Mouse (Mus musculus) heart, postnatal 14 days (tissue): ENCODE data around the gene St6galnac4. TPM values are rescaled to one million over a fixed set of nuclear protein-coding genes. Genes with fewer than 3 reads are reported as not detected.

ENCODE experiments used
- DNase-seq, 2 experiments: peaks; one replicate each; pipeline ENCODE4 v3.0.0; 2021 to 2022
- intact Hi-C: fragments of 180-260 bp; cut with DNase I; formaldehyde crosslinking; loops from one replicate; pipeline ENCODE4 v1.15.1; 2025
- total RNA-seq, 2 experiments: library from RNA; stranded (reverse); gene quantifications; 2 replicates each; pipeline ENCODE4 v1.2.3; 2021

St6galnac4 gene
- total RNA-seq, 2 experiments from 2014 or later, result 22.8 to 23.6 TPM

- peak; percentile 68 to 75 for DNase-seq
- intact Hi-C loops, result no loop called here
Observed at GRCm38 (mm10) chr2:32642813-32643212, 55.9 kb downstream of the St6galnac4 start.

- no peak for DNase-seq
- intact Hi-C loops, result no loop called here
Observed at GRCm38 (mm10) chr2:32644083-32644482, 57.2 kb downstream of the St6galnac4 start.

GRCm38 (mm10) chr2:32644799-32645475 lies 58.0 kb downstream of the St6galnac4 start:
- intact Hi-C loops, result no loop called here
- no peak for DNase-seq

- DNase-seq, result no peak
- intact Hi-C loops, result no loop called here
Observed at GRCm38 (mm10) chr2:32645647-32646046, 58.8 kb downstream of the St6galnac4 start.

- intact Hi-C loops, result no loop called here
Observed at GRCm38 (mm10) chr2:32646379-32647056, 59.6 kb downstream of the St6galnac4 start, which contains the start of gene Eng. Eng (plus strand) TSS chr2:32646595.

GRCm38 (mm10) chr2:32647366-32647765 lies 60.5 kb downstream of the St6galnac4 start:
- intact Hi-C loops, result no loop called here
- no peak for DNase-seq

More at GRCm38 (mm10) chr2:32646379-32647056, 59.6 kb downstream of the St6galnac4 start, which contains the start of gene Eng:
- peak; percentile 85 to 88 for DNase-seq

Other genes with a start within 250 kb of the St6galnac4 start
- 10 to 100 TPM; 32.2 to 36.5 TPM for gene Ciz1, start 234.8 kb upstream of the St6galnac4 start, total RNA-seq
- 1 to 10 TPM; 9.1 TPM for gene Dnm1, start 233.8 kb upstream of the St6galnac4 start, total RNA-seq
- 10 to 100 TPM; 45.3 to 48.2 TPM for gene 1110008P14Rik, start 205.2 kb upstream of the St6galnac4 start, total RNA-seq
- gene Lcn2, start 198.8 kb upstream of the St6galnac4 start, total RNA-seq, result 1 to 10 TPM; 3.8 to 6.5 TPM
- gene Ptges2, start 191.2 kb upstream of the St6galnac4 start, total RNA-seq, result 10 to 100 TPM; 65.0 to 75.7 TPM
- gene Naif1, start 136.6 kb upstream of the St6galnac4 start, total RNA-seq, result 1 to 10 TPM; 3.1 to 3.4 TPM
- 10 to 100 TPM in 1 of 2 experiments, 1 to 10 TPM in 1; 9.7 to 15.5 TPM for gene Slc25a25, start 135.7 kb upstream of the St6galnac4 start, total RNA-seq
- 1 to 10 TPM; 8.6 to 9.7 TPM for gene Fam102a, start 51.8 kb upstream of the St6galnac4 start, total RNA-seq
- gene Dpm2, start 16.2 kb upstream of the St6galnac4 start, total RNA-seq, result 10 to 100 TPM; 21.4 to 22.7 TPM
- not detected for gene Pip5kl1, start 12.3 kb upstream of the St6galnac4 start, total RNA-seq
- gene 9430097D07Rik, start 11.4 kb upstream of the St6galnac4 start, total RNA-seq, result not detected
- 100 to 1,000 TPM in 1 of 2 experiments, 10 to 100 TPM in 1; 97.9 to 104 TPM for gene St6galnac6, start 12.6 kb downstream of the St6galnac4 start, total RNA-seq
- 100 to 1,000 TPM; 595 to 617 TPM for gene Ak1, start 34.7 kb downstream of the St6galnac4 start, total RNA-seq
- gene Eng, start 59.5 kb downstream of the St6galnac4 start, total RNA-seq, result 100 to 1,000 TPM; 148 to 162 TPM
- gene Fpgs, start 117.0 kb downstream of the St6galnac4 start, total RNA-seq, result 1 to 10 TPM; 6.0 to 7.4 TPM
- gene Cdk9, start 126.0 kb downstream of the St6galnac4 start, total RNA-seq, result 10 to 100 TPM; 30.7 to 31.3 TPM
- 10 to 100 TPM; 37.4 to 39.4 TPM for gene Sh2d3c, start 134.0 kb downstream of the St6galnac4 start, total RNA-seq
- not detected for gene 6330409D20Rik, start 153.9 kb downstream of the St6galnac4 start, total RNA-seq
- 10 to 100 TPM; 10.7 to 12.1 TPM for gene Tor2a, start 170.1 kb downstream of the St6galnac4 start, total RNA-seq
- under 1 TPM; 0.07 to 0.24 TPM for gene Ttc16, start 188.5 kb downstream of the St6galnac4 start, total RNA-seq
- 1 to 10 TPM; 2.9 to 3.7 TPM for gene Ptrh1, start 188.7 kb downstream of the St6galnac4 start, total RNA-seq
- under 1 TPM; 0.17 to 0.24 TPM for gene Cfap157, start 197.3 kb downstream of the St6galnac4 start, total RNA-seq